Mouse (Mus musculus) erythroblast, adult 5-6 weeks (primary cell): Measurements from ENCODE around the gene Nr2e3. TPM values are rescaled to one million over a fixed set of nuclear protein-coding genes. Genes with fewer than 3 reads are reported as not detected.

Experiments
- total RNA-seq, 2 experiments: library from RNA; stranded (forward) in 1 of 2; stranded (reverse) in 1 of 2; fragments of 150-400 nt in 1 of 2; fragments of 200-764, 138-1000 nt in 1 of 2; gene quantifications; 2 replicates each; pipeline versions ENCODE4 v1.2.3 to v1.2.4; 2015 to 2017; ENCODE audit warnings: low replicate concordance in 2 of 2

Gene Nr2e3
- total RNA-seq, 2 experiments from 2014 or later = not detected

Other genes with a start within 250 kb of the Nr2e3 start
- 0.96 and 6.1 TPM in 2 replicates for gene Senp8, start 209.9 kb downstream of the Nr2e3 start, total RNA-seq (2015; ENCODE audit: low replicate concordance)
- gene Senp8, start 209.9 kb downstream of the Nr2e3 start, total RNA-seq (2017; ENCODE audit: low replicate concordance) = 0.26 and 1.3 TPM in 2 replicates
- 9.0 and 21.5 TPM in 2 replicates for gene Myo9a, start 209.8 kb downstream of the Nr2e3 start, total RNA-seq (2015; ENCODE audit: low replicate concordance)
- 8.2 and 13.4 TPM in 2 replicates for gene Myo9a, start 209.8 kb downstream of the Nr2e3 start, total RNA-seq (2017; ENCODE audit: low replicate concordance)